Mouse (Mus musculus): ENCODE data around the gene Hsf5. TPM values are rescaled to one million over a fixed set of nuclear protein-coding genes. Genes with fewer than 3 reads are reported as not detected.

The Hsf5 gene
- polyA plus RNA-seq, 1 experiment from 2014 or later: 0.52 TPM

DNA sequence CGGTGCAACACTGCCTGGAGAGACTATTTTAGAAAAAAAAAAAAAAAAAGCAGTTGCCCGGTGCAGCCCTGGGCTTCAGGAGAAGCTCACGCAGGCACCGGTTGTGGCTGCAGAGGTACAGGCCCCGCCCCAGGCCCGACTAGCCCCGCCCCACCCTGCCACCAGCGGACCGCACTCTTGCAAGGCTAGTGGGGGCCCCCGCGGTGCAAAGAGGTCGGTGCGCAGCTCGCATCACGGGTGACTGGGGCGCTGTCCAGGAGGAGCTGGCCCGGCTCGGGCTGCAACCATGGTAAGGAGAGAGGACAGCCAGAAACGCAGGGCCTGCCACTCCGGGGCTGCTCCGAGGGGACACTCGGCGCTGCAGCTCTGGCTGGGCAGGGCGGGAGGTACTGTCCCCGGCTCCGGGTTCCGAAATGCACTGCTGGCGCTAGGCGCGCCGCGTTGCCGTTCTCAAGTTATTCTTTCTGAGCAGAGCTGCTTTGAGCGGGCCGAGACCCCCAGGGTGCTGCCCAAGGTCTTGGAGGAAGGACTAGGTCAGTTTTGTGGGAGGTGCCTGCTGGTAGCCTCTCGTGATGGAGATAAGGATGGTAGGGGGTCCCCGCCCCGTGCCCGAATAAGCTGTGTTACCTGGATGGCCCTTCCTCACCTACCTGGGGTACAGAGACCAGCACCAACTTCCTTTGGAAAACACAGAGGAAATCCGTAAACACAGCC is 38.6 kb upstream of the Hsf5 start:
- WGBS: under 1% methylated on average over 40 of the region's 40 CpGs
- peak; percentile 76 for ATAC-seq (replicated peaks; ENCODE audit: low FRiP score)
- peak; percentile 86 for DNase-seq (ENCODE audit: low spot score)
- Histone ChIP-seq H3K9me3 (ENCODE audit: control insufficient read depth, low read length) (no peaks in the 10 kb centered on the region), H3K27ac (ENCODE audit: low read depth, low read length) (0 out of 2 replicates have a peak overlapping the region, but pooled peaks have one; percentile 3), H3K36me3 (ENCODE audit: control insufficient read depth, insufficient read depth, low read length) (no peaks in the 10 kb centered on the region), H3K4me3 (ENCODE audit: low read depth, low read length) (peak overlapping the region; percentile 54), H3K4me2 (ENCODE audit: low read depth, low read length, severe bottlenecking) (peak overlapping the region; percentile 96), H3K27me3 (ENCODE audit: control insufficient read depth, insufficient read depth, low read length) (no peaks in the 10 kb centered on the region), H3K4me1 (replicated peaks; ENCODE audit: control insufficient read depth, insufficient read depth, low read length) (peaks cover 8% of the 10 kb centered on the region), H3K9ac (ENCODE audit: low read length) (peak overlapping the region; percentile 72)

DNA sequence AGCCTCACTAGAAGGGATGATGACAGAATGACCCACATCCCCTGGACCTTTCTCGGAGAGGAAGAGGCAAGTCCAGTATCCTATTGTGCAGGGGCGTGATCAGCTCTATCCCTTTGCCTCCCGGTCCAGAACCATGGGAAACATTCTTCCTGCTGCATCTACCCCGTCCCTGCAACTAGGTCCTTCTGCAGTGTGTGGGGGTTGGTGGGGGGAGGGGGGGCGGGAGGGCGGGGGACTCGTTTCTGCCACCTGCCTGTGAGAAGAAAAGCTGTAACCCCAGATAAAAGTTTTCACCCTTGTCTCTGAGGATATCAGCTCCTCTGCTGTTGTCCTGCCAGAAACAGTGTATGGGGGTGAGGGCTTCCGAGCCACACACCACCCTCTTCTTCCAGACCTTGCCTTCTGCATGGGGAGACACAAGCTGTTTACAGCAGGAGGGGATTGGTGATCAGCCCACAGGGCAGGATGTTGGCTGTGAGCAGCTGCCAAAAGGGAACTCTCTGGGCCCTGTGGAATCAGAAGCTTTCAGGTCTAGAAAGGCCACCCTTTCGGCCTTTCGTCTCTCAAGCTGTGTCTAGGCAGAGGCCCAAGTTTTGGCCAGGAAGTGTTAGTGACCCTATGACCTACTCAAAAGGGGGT is 37.9 kb upstream of the Hsf5 start:
- H3K9me3 ChIP-seq (ENCODE audit: control insufficient read depth, low read length): no peaks in the 10 kb centered on the region
- ATAC-seq (replicated peaks; ENCODE audit: low FRiP score) (0 out of 2 replicates have a peak, but pooled peaks have one; percentile 44), DNase-seq (ENCODE audit: low spot score) (no peak)
- 15% methylated on average over 10 of the region's 10 CpGs for WGBS
- peak overlapping the region; percentile 54 for H3K4me3 ChIP-seq (ENCODE audit: low read depth, low read length)
- H3K4me2 ChIP-seq (ENCODE audit: low read depth, low read length, severe bottlenecking): peak overlapping the region; percentile 96
- peaks cover 8% of the 10 kb centered on the region for H3K4me1 ChIP-seq (replicated peaks; ENCODE audit: control insufficient read depth, insufficient read depth, low read length)
- peak overlapping the region; percentile 72 for H3K9ac ChIP-seq (ENCODE audit: low read length)
- H3K27ac ChIP-seq (ENCODE audit: low read depth, low read length): no peak overlapping the region
- no peaks in the 10 kb centered on the region for H3K27me3 ChIP-seq (ENCODE audit: control insufficient read depth, insufficient read depth, low read length)
- H3K36me3 ChIP-seq (ENCODE audit: control insufficient read depth, insufficient read depth, low read length): no peaks in the 10 kb centered on the region

DNA sequence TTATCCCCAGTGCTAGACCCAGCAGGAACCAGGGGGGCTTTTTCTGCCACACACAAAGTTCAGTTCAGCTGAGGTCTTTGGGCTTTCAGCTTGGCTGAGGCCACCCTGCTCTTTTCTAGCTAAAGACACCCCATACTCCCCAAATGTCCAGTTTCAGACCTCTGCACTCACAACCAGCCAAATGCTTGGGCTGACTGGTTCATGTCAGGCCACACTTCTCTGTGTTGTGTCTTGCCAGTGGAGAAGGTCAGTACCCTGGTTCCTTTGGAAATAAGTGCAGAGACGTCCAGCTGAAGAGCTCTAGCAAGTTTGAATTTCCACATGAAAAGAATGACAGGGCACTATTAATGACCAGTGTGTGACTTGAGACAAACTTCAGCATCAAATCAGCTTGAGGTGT is 37.3 kb upstream of the Hsf5 start:
- Histone ChIP-seq H3K4me1 (replicated peaks; ENCODE audit: control insufficient read depth, insufficient read depth, low read length) (peaks cover 8% of the 10 kb centered on the region), H3K36me3 (ENCODE audit: control insufficient read depth, insufficient read depth, low read length) (no peaks in the 10 kb centered on the region), H3K27me3 (ENCODE audit: control insufficient read depth, insufficient read depth, low read length) (no peaks in the 10 kb centered on the region), H3K4me3 (ENCODE audit: low read depth, low read length) (no peak overlapping the region), H3K9ac (ENCODE audit: low read length) (no peak overlapping the region), H3K27ac (ENCODE audit: low read depth, low read length) (no peak overlapping the region), H3K9me3 (ENCODE audit: control insufficient read depth, low read length) (no peaks in the 10 kb centered on the region), H3K4me2 (ENCODE audit: low read depth, low read length, severe bottlenecking) (no peak overlapping the region)
- ATAC-seq (replicated peaks; ENCODE audit: low FRiP score): no peak
- 49% methylated on average over 1 of the region's 1 CpGs for WGBS
- DNase-seq (ENCODE audit: low spot score): no peak

DNA sequence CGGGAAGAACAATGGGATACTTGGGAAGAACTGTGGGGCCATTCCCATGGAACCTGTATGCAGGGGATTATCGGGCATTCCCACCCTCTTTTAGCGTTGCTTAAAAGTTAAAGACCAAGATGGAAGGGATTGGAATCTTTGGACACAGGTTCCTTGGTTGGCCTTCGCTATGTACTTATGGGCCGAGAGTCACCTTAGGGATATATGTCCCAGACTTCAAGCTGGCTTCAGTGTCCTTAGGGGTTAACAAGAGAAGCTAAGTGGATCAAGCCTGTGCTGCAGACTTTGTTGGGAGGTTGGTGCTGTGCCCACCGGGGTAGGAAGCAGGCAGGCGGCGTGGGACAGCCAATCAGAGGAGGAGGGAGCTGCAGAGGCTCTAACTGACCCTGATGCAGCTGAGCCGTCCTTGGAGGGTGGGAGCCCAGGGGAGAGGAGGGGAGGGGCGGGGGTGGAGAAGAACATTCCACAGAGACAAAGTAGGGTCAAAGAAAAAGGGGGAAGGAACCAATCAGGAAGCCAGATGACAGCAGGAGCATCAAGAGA is 36.4 kb upstream of the Hsf5 start:
- Histone ChIP-seq H3K9me3 (ENCODE audit: control insufficient read depth, low read length) (no peaks in the 10 kb centered on the region), H3K27me3 (ENCODE audit: control insufficient read depth, insufficient read depth, low read length) (no peaks in the 10 kb centered on the region), H3K36me3 (ENCODE audit: control insufficient read depth, insufficient read depth, low read length) (no peaks in the 10 kb centered on the region), H3K4me2 (ENCODE audit: low read depth, low read length, severe bottlenecking) (no peak overlapping the region), H3K4me1 (replicated peaks; ENCODE audit: control insufficient read depth, insufficient read depth, low read length) (peaks cover 8% of the 10 kb centered on the region), H3K4me3 (ENCODE audit: low read depth, low read length) (no peak overlapping the region), H3K27ac (ENCODE audit: low read depth, low read length) (no peak overlapping the region), H3K9ac (ENCODE audit: low read length) (no peak overlapping the region)
- 40% methylated on average over 10 of the region's 10 CpGs for WGBS
- no peak for ATAC-seq (replicated peaks; ENCODE audit: low FRiP score)
- no peak for DNase-seq (ENCODE audit: low spot score)

DNA sequence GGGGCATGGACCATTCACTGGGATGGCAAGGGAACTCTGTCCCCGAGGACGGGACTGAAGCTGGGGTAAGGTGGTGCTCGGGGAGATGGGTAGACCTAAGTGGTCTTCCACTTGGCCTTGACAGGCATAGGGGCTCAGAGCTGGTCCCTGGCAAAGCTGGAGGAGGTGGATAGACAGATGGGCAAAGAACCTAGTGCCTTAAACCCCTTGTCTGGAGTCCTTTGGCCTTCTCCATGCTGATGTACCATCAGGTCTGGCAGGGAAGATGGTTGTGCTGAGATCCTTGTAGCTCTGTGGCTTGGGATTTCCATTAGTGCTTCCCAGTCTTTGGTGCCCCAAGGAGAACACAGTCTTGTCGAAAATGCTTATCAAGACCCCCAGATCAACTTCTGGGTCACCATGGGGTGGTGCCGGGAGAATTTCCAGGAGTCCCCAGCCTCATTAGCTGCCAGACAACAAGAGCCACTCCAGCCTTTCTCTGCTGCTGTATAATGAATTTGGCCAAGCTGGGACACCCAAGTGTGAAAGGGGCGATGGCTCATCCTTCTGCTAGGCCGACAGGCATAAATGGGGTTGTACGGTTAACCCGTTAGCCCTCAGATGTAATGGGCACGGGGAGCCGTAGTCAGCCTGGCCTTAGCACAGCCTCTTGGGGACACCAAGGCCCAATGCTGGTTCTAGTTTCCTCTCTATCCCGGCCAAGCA is 35.7 kb upstream of the Hsf5 start:
- H3K36me3 ChIP-seq (ENCODE audit: control insufficient read depth, insufficient read depth, low read length): no peaks in the 10 kb centered on the region
- ATAC-seq (replicated peaks; ENCODE audit: low FRiP score): no peak
- peaks cover 8% of the 10 kb centered on the region for H3K4me1 ChIP-seq (replicated peaks; ENCODE audit: control insufficient read depth, insufficient read depth, low read length)
- no peak overlapping the region for H3K9ac ChIP-seq (ENCODE audit: low read length)
- H3K27ac ChIP-seq (ENCODE audit: low read depth, low read length): no peak overlapping the region
- DNase-seq (ENCODE audit: low spot score): no peak
- no peaks in the 10 kb centered on the region for H3K27me3 ChIP-seq (ENCODE audit: control insufficient read depth, insufficient read depth, low read length)
- 86% methylated on average over 12 of the region's 12 CpGs for WGBS
- no peak overlapping the region for H3K4me3 ChIP-seq (ENCODE audit: low read depth, low read length)
- no peaks in the 10 kb centered on the region for H3K9me3 ChIP-seq (ENCODE audit: control insufficient read depth, low read length)
- H3K4me2 ChIP-seq (ENCODE audit: low read depth, low read length, severe bottlenecking): no peak overlapping the region

DNA sequence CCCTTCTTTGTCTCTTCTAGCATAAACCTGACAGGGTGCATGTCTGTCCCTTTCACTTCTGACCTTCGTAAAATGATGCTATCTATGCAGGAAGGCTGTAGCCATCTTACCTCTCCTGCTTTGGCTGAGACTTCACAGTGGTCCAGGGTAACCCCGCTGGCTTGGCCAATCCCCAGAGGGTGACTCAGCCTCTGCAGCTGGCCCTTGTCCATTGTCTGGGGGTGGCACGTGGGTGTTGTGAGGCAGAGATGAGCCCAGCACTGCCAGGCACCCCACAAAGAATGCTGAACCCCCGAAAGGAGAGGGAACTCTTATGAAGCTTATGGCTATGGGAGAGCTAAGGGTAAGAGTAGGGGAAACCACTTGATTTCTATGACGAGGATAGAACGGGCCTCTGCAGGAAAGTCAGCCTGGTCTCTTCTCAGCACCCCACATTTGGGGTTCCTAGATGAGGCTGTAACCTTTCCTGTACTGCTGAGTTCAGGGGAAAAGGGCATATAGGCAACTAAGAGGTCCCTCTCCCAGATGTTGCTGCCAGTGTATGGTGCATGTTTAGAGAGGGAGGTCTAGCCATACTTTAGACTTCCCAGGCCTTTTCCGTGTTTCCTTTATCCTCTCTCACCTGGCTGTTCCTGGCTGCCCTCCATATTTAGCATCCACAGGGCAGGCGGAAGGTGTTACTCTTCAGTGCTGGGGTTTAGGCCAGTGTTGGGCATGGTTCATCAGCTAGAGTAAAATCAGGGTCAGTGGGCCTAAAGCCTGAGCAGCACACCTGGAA is 34.8 kb upstream of the Hsf5 start:
- no peaks in the 10 kb centered on the region for H3K36me3 ChIP-seq (ENCODE audit: control insufficient read depth, insufficient read depth, low read length)
- no peak overlapping the region for H3K9ac ChIP-seq (ENCODE audit: low read length)
- no peak overlapping the region for H3K27ac ChIP-seq (ENCODE audit: low read depth, low read length)
- no peaks in the 10 kb centered on the region for H3K9me3 ChIP-seq (ENCODE audit: control insufficient read depth, low read length)
- no peaks in the 10 kb centered on the region for H3K27me3 ChIP-seq (ENCODE audit: control insufficient read depth, insufficient read depth, low read length)
- WGBS: 84% methylated on average over 8 of the region's 8 CpGs
- H3K4me1 ChIP-seq (replicated peaks; ENCODE audit: control insufficient read depth, insufficient read depth, low read length): peaks cover 8% of the 10 kb centered on the region
- no peak for DNase-seq (ENCODE audit: low spot score)
- H3K4me2 ChIP-seq (ENCODE audit: low read depth, low read length, severe bottlenecking): no peak overlapping the region
- no peak for ATAC-seq (replicated peaks; ENCODE audit: low FRiP score)
- no peak overlapping the region for H3K4me3 ChIP-seq (ENCODE audit: low read depth, low read length)

DNA sequence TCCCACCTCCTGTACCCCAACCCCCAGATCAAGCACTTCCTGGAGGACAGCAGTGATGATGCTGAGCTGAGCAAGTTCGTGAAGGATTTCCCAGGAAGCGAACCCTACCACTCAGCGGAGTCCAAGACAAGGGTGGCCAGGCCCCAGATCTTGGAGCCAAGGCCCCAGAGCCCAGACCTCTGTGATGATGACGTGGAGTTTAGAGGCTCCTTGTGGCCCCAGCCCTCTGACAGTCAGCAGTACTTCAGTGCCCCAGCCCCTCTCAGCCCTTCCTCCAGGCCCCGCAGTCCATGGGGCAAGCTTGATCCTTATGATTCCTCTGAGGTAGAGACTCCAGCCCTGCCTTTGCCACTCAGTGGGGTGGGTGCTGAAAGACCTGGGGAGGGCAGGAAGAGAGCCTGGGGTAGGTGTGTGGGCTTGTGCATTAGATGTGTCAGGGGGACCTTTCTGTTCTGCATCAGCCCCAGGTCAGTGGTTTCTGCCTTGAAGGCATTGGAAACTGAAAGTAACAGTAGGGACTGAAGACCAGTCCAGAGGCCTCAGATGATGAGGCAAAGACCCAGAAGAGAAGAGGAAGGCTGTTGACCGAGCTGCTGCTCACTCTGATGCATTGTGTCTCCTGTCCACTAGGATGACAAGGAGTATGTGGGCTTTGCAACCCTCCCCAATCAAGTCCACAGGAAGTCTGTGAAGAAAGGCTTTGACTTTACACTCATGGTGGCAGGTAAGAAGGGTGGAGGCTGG is 33.5 kb upstream of the Hsf5 start:
- WGBS: 87% methylated on average over 6 of the region's 6 CpGs
- H3K4me3 ChIP-seq (ENCODE audit: low read depth, low read length): no peak overlapping the region
- H3K9ac ChIP-seq (ENCODE audit: low read length): no peak overlapping the region
- no peaks in the 10 kb centered on the region for H3K9me3 ChIP-seq (ENCODE audit: control insufficient read depth, low read length)
- peaks cover 4% of the 10 kb centered on the region; the same call in 1 of the 2 replicates for H3K4me1 ChIP-seq (replicated peaks; ENCODE audit: control insufficient read depth, insufficient read depth, low read length)
- no peaks in the 10 kb centered on the region for H3K27me3 ChIP-seq (ENCODE audit: control insufficient read depth, insufficient read depth, low read length)
- ATAC-seq (replicated peaks; ENCODE audit: low FRiP score) (no peak), DNase-seq (ENCODE audit: low spot score) (no peak)
- H3K4me2 ChIP-seq (ENCODE audit: low read depth, low read length, severe bottlenecking): no peak overlapping the region
- H3K27ac ChIP-seq (ENCODE audit: low read depth, low read length): no peak overlapping the region
- H3K36me3 ChIP-seq (ENCODE audit: control insufficient read depth, insufficient read depth, low read length): no peaks in the 10 kb centered on the region

All from forebrain, embryonic 11.5 days (tissue).